Mouse (Mus musculus) liver, embryonic 11.5 days (tissue): ENCODE data around the gene Chchd2. TPM values are rescaled to one million over a fixed set of nuclear protein-coding genes. Genes with fewer than 3 reads are reported as not detected.

Experiments used
- ATAC-seq: fragments of 200-750 bp; cut with Nextera tagmentation; replicated peaks from 2 replicates; pipeline ENCODE4 v1.8.0; 2017; ENCODE audit warnings: moderate number of reproducible peaks, mild to moderate bottlenecking, moderate TSS enrichment, moderate library complexity; ENCODE audit not compliant: low FRiP score
- DNase-seq: peaks from one replicate; pipeline ENCODE4 v3.0.0-alpha.2; 2017; ENCODE audit warnings: low spot score
- H3K27ac ChIP-seq: fragments of 300-500 bp; sonication (generic); 2 replicates; pipeline ENCODE4 v1.5.1; 2014; ENCODE audit warnings: mild to moderate bottlenecking, low read depth, low read length, control low read depth
- H3K27me3 ChIP-seq: fragments of 300-500 bp; sonication (generic); replicated peaks from 2 replicates; pipeline ENCODE4 v1.6.1; 2014; ENCODE audit warnings: low read length, mixed read lengths; ENCODE audit not compliant: control insufficient read depth, insufficient read depth
- H3K36me3 ChIP-seq: fragments of 300-500 bp; sonication (generic); 2 replicates; pipeline ENCODE4 v1.6.1; 2014; ENCODE audit warnings: mild to moderate bottlenecking, low read length, moderate library complexity, mixed read lengths; ENCODE audit not compliant: control insufficient read depth, insufficient read depth
- H3K4me1 ChIP-seq: fragments of 300-500 bp; sonication (generic); replicated peaks from 2 replicates; pipeline ENCODE4 v1.6.1; 2014; ENCODE audit warnings: low read length, mixed read lengths; ENCODE audit not compliant: control insufficient read depth, insufficient read depth
- H3K4me2 ChIP-seq: fragments of 300-500 bp; sonication (generic); 2 replicates; pipeline ENCODE4 v1.6.1; 2014; ENCODE audit warnings: mild to moderate bottlenecking, control low read depth, moderate library complexity
- H3K4me3 ChIP-seq: fragments of 300-500 bp; sonication (generic); 2 replicates; pipeline ENCODE4 v1.5.1; 2014; ENCODE audit warnings: low read depth, low read length, control low read depth
- H3K9ac ChIP-seq: fragments of 300-500 bp; sonication (generic); 2 replicates; pipeline ENCODE4 v1.6.1; 2014; ENCODE audit warnings: low read depth, low read length, control low read depth
- H3K9me3 ChIP-seq: fragments of 300-500 bp; sonication (generic); 2 replicates; pipeline ENCODE4 v1.6.1; 2016; ENCODE audit warnings: low read length, inconsistent platforms, mixed read lengths; ENCODE audit not compliant: control insufficient read depth
- WGBS: fragments of 180-500 bp; shearing (Covaris S2); extraction: QIAGEN DNeasy Blood & Tissue Kit; methylation state at CpG from one replicate; pipeline ENCODE4 v1.1.7; 2014; 5-methylcytosine and 5-hydroxymethylcytosine counted together
- polyA plus RNA-seq: library from polyadenylated mRNA; unstranded; fragments of >200 nt; fragmentation: Nextera tagmentation; extraction: Ambion mirVana; gene quantifications from 2 replicates; pipeline ENCODE4 v1.2.1, GENCODE M21; 2014

Chchd2 gene
- polyA plus RNA-seq, 1 experiment from 2014 or later: 1,008 TPM

DNA sequence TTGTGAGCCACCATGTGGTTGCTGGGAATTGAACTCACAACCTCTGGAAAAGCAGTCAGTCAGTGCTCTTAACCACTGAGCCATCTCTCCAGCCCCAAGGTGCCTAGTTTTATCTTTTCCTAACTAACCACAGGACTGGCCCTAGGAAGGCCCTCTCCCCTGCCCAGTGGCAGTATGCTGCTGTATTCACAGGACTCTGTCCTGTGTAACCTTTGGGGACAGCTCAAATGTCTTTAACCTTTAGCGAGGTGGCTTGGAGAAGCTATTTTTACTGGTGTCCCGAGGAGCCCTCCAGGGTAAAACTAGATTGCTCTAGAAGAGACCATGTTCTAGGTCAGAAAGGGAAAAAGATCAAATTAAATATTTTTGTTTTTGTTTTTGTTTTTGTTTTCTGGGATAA is 16.0 kb downstream of the Chchd2 start:
- no peak for DNase-seq
- Histone ChIP-seq H3K9ac (no peak overlapping the region), H3K4me1 (no peaks in the 10 kb centered on the region), H3K36me3 (no peaks in the 10 kb centered on the region), H3K9me3 (no peaks in the 10 kb centered on the region), H3K4me2 (no peak overlapping the region), H3K4me3 (no peak overlapping the region), H3K27me3 (no peaks in the 10 kb centered on the region), H3K27ac (no peak overlapping the region)
- no peak for ATAC-seq
- WGBS: 73% methylated on average over 2 of the region's 2 CpGs

DNA sequence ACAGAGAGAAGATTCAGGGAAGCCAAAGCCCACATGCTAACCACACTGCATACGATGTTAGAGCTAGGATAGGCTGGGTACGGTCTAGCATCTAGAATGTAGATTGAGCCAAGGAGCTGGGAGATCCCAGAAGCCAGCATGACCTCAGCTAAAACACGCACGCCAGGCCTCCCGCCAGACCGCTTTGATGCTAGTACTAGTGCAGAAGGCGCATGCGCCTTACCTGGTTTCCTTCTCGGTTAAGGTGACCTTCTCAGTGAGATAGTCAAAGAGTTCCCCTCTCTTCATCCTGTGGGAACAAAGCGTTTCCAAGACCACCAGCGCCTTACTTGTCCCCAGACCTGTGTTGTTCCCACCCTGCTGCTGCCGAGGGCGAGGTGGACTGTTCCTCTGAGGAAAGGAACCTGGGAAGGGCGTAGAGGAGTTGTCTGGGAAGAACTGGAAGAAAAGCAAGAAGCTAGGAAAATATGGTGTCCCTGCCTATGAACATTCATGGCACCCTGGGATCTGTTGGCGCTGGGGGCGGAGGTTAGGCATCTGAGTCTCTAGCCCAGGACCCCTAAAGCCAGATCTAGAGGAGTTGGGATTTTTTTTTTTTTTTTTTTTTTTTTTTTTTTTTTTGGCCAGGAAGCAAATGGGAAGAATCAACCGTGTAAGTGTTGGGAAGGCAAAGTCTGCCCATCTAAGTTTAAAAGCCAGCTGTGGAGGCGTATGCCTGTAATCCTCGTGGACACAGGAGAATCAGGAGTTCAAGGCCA is 17.9 kb downstream of the Chchd2 start:
- Histone ChIP-seq H3K9me3 (no peaks in the 10 kb centered on the region), H3K36me3 (no peaks in the 10 kb centered on the region), H3K4me3 (no peak overlapping the region), H3K4me2 (no peak overlapping the region), H3K4me1 (no peaks in the 10 kb centered on the region), H3K27ac (no peak overlapping the region), H3K27me3 (no peaks in the 10 kb centered on the region), H3K9ac (no peak overlapping the region)
- 84% methylated on average over 19 of the region's 19 CpGs for WGBS
- DNase-seq (no peak), ATAC-seq (no peak)

- Histone ChIP-seq H3K27me3 (no peaks in the 10 kb centered on the region), H3K4me3 (no peak overlapping the region), H3K9me3 (no peaks in the 10 kb centered on the region), H3K4me1 (peaks cover 5% of the 10 kb centered on the region; the same call in 1 of the 2 replicates), H3K9ac (no peak overlapping the region), H3K36me3 (peaks cover 8% of the 10 kb centered on the region), H3K4me2 (no peak overlapping the region), H3K27ac (no peak overlapping the region)
- ATAC-seq (no peak), DNase-seq (no peak)
- 79% methylated on average over 12 of the region's 12 CpGs for WGBS
These were observed 21.4 kb downstream of the Chchd2 start for GRCm38 (mm10) chr5:129865841-129866240.

DNA sequence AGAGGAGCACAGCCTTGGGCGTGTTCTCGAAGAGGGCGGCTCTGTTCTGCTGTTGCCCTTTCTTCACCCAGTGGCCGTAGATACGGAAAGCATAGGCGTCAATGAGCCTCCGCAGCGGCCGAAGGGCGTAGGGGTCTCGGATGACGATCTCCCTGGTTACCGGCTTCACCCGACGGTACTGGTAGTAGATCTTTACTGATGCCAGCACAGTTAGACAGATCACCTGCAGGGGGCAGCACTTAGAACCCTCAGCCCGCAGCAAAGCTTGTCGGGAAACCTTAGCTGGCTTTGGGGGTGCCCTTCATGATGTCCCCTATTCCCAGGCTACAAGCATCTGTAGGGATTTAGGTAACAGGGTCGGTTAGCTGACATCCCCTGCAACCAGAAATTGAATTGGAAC is 22.8 kb downstream of the Chchd2 start:
- Histone ChIP-seq H3K27ac (no peak overlapping the region), H3K27me3 (no peaks in the 10 kb centered on the region), H3K4me2 (peak overlapping the region; percentile 44), H3K4me3 (no peak overlapping the region), H3K9ac (no peak overlapping the region; the same call in 1 of the 2 replicates), H3K4me1 (peaks cover 5% of the 10 kb centered on the region; the same call in 1 of the 2 replicates), H3K9me3 (no peaks in the 10 kb centered on the region), H3K36me3 (peaks cover 13% of the 10 kb centered on the region)
- DNase-seq (no peak), ATAC-seq (peak; percentile 36; the same call in 1 of the 2 replicates)
- WGBS: 19% methylated on average over 18 of the region's 18 CpGs

- Histone ChIP-seq H3K4me3 (no peak overlapping the region), H3K9me3 (no peaks in the 10 kb centered on the region), H3K4me2 (no peak overlapping the region), H3K36me3 (peaks cover 17% of the 10 kb centered on the region), H3K27ac (no peak overlapping the region), H3K9ac (no peak overlapping the region), H3K4me1 (peaks cover 5% of the 10 kb centered on the region; the same call in 1 of the 2 replicates), H3K27me3 (no peaks in the 10 kb centered on the region)
- 92% methylated on average over 6 of the region's 6 CpGs for WGBS
- ATAC-seq: no peak
- DNase-seq: no peak
These were observed 24.9 kb downstream of the Chchd2 start for GRCm38 (mm10) chr5:129862325-129862724.

GRCm38 (mm10) chr5:129856414-129856813 is 30.9 kb downstream of the Chchd2 start:
- H3K4me3 ChIP-seq: no peak overlapping the region
- H3K9ac ChIP-seq: no peak overlapping the region
- H3K27ac ChIP-seq: no peak overlapping the region
- H3K36me3 ChIP-seq: peaks cover 17% of the 10 kb centered on the region; the same call in 1 of the 2 replicates
- H3K4me1 ChIP-seq: no peaks in the 10 kb centered on the region
- no peak overlapping the region for H3K4me2 ChIP-seq
- 79% methylated on average over 5 of the region's 5 CpGs for WGBS
- no peak for ATAC-seq
- no peaks in the 10 kb centered on the region for H3K9me3 ChIP-seq
- no peaks in the 10 kb centered on the region for H3K27me3 ChIP-seq
- no peak for DNase-seq

DNA sequence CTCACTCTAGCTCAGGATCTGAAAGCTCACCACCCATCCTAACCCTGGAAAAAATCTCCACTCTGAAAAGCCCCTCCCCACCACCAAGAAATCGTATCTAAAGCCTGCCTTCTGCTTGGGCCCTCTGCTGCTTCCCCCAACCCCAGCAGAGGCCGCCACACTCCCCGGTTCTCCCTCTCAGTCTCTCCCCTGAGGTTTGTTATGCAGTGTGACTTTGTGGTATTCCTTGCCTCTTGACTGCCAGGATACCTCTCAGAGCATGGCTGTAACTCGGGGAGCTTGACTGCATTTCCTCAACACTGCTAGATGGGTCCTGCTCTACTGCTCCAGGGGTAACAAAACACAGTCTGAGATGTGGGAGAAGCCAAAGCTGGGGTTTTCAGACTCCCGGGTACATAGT is 32.1 kb downstream of the Chchd2 start:
- H3K4me1 ChIP-seq: no peaks in the 10 kb centered on the region
- H3K27me3 ChIP-seq: no peaks in the 10 kb centered on the region
- ATAC-seq (no peak), DNase-seq (no peak)
- H3K9me3 ChIP-seq: no peaks in the 10 kb centered on the region
- H3K9ac ChIP-seq: no peak overlapping the region
- no peak overlapping the region for H3K4me2 ChIP-seq
- H3K27ac ChIP-seq: no peak overlapping the region
- WGBS: 60% methylated on average over 5 of the region's 5 CpGs
- no peak overlapping the region for H3K4me3 ChIP-seq
- H3K36me3 ChIP-seq: peaks cover 17% of the 10 kb centered on the region; the same call in 1 of the 2 replicates

DNA sequence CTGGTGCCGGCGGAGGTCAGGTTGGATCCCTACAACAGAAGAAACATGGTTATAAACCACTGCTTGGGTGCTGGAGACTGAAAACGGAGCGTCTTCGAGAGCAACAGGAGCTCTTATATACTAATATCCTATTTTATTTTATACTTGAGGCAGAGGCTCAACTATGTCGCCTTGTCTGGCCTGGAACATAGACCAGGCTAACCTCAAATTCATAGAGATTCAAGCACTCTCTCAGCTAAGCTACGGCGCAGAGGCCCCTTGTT is 39.8 kb downstream of the Chchd2 start:
- H3K4me2 ChIP-seq: peak overlapping the region; percentile 75
- H3K9me3 ChIP-seq: no peaks in the 10 kb centered on the region
- peaks cover 16% of the 10 kb centered on the region for H3K36me3 ChIP-seq
- ATAC-seq (no peak), DNase-seq (no peak)
- H3K4me1 ChIP-seq: peaks cover 3% of the 10 kb centered on the region; the same call in 1 of the 2 replicates
- 45% methylated on average over 8 of the region's 8 CpGs for WGBS
- peak overlapping the region; percentile 83 for H3K9ac ChIP-seq
- H3K27ac ChIP-seq: no peak overlapping the region
- H3K27me3 ChIP-seq: no peaks in the 10 kb centered on the region
- peak overlapping the region; percentile 77 for H3K4me3 ChIP-seq
